Mouse (Mus musculus) lung, embryonic 14.5 days (tissue): ENCODE measurements around the gene Pik3ap1. TPM values are rescaled to one million over a fixed set of nuclear protein-coding genes. Genes with fewer than 3 reads are reported as not detected.
A peak's percentile ranks its signal among the peaks of the same experiment; 100 is the strongest.

Experiments
- ATAC-seq: fragments of 200-750 bp; cut with Nextera tagmentation; 2 replicates; pipeline ENCODE4 v1.8.0; 2017; ENCODE audit warnings: mild to moderate bottlenecking, moderate TSS enrichment, moderate library complexity; ENCODE audit not compliant: insufficient read depth
- DNase-seq: peaks from one replicate; pipeline ENCODE4 v3.0.0-alpha.2; 2015
- H3K27ac ChIP-seq: fragments of 300-500 bp; sonication (generic); 2 replicates; pipeline ENCODE4 v1.5.1; 2014; ENCODE audit warnings: low read depth, mild to moderate bottlenecking, moderate library complexity
- H3K27me3 ChIP-seq: fragments of 300-500 bp; sonication (generic); 2 replicates; pipeline ENCODE4 v1.6.1; 2014; ENCODE audit warnings: low read length, control low read depth; ENCODE audit not compliant: insufficient read depth
- H3K36me3 ChIP-seq: fragments of 300-500 bp; sonication (generic); 2 replicates; pipeline ENCODE4 v1.6.1; 2014; ENCODE audit warnings: control low read depth; ENCODE audit not compliant: insufficient read depth
- H3K4me1 ChIP-seq: fragments of 300-500 bp; sonication (generic); 2 replicates; pipeline ENCODE4 v1.6.1; 2014; ENCODE audit warnings: antibody characterized with exemption, control low read depth; ENCODE audit not compliant: insufficient read depth
- H3K4me2 ChIP-seq: fragments of 300-500 bp; sonication (generic); 2 replicates; pipeline ENCODE4 v1.6.1; 2014; ENCODE audit warnings: mild to moderate bottlenecking
- H3K4me3 ChIP-seq: fragments of 300-500 bp; sonication (generic); 2 replicates; pipeline ENCODE4 v1.5.1; 2014; ENCODE audit warnings: low read depth, low read length
- H3K9ac ChIP-seq: fragments of 300-500 bp; sonication (generic); 2 replicates; pipeline ENCODE4 v1.6.1; 2014
- H3K9me3 ChIP-seq: fragments of 300-500 bp; sonication (generic); 2 replicates; pipeline ENCODE4 v1.6.1; 2016; ENCODE audit warnings: low read depth, low read length, control low read depth
- CTCF ChIP-seq: IDR thresholded peaks from 2 replicates; pipeline ENCODE4 v1.5.1; 2016; ENCODE audit warnings: antibody characterized with exemption, low read depth
- WGBS: fragments of 180-500 bp; shearing (Covaris S2); extraction: QIAGEN DNeasy Blood & Tissue Kit; methylation state at CpG from one replicate; pipeline ENCODE4 v1.1.7; 2014; 5-methylcytosine and 5-hydroxymethylcytosine counted together
- polyA plus RNA-seq: library from polyadenylated mRNA; unstranded; fragments of >200 nt; fragmentation: Nextera tagmentation; extraction: Ambion mirVana; gene quantifications from 2 replicates; pipeline ENCODE4 v1.2.1, GENCODE M21; 2014

Gene Pik3ap1
- polyA plus RNA-seq, 1 experiment from 2014 or later, result 2.7 TPM

GRCm38 (mm10) chr19:41263630-41264295, 121.1 kb downstream of the Pik3ap1 start, which contains the start of gene Tm9sf3:
Tm9sf3 (minus strand) TSS chr19:41263997.
- Histone ChIP-seq H3K27me3 (no peaks in the 10 kb centered on the region), H3K4me2 (peak within 1 kb of the TSS; percentile 60), H3K36me3 (0 out of 2 replicates have a peak, but pooled peaks cover 4% of the 10 kb centered on the region)

GRCm38 (mm10) chr19:41262712-41263629, 121.9 kb downstream of the Pik3ap1 start:
- Histone ChIP-seq H3K36me3 (0 out of 2 replicates have a peak, but pooled peaks cover 4% of the 10 kb centered on the region), H3K27ac (peak overlapping the region; percentile 98), H3K4me2 (peak overlapping the region; percentile 60), H3K4me3 (peak overlapping the region; percentile 93), H3K4me1 (peaks cover 10% of the 10 kb centered on the region; the same call in 1 of the 2 replicates), H3K9ac (peak overlapping the region; percentile 95), H3K27me3 (no peaks in the 10 kb centered on the region), H3K9me3 (no peaks in the 10 kb centered on the region)
- WGBS, result 3% methylated on average over 51 of the region's 51 CpGs
- no peak for TF ChIP-seq CTCF
- DNase-seq, result peak; percentile 75
- ATAC-seq, result peak; percentile 86

More at GRCm38 (mm10) chr19:41263630-41264295, 121.1 kb downstream of the Pik3ap1 start, which contains the start of gene Tm9sf3:
- H3K9ac ChIP-seq, result peak within 1 kb of the TSS; percentile 95
- peak within 1 kb of the TSS; percentile 98 for H3K27ac ChIP-seq
- WGBS, result under 1% methylated on average over 71 of the region's 98 CpGs
- H3K9me3 ChIP-seq, result no peaks in the 10 kb centered on the region
- H3K4me3 ChIP-seq, result peak within 1 kb of the TSS; percentile 93
- ATAC-seq (peak; percentile 91), DNase-seq (peak; percentile 90)
- H3K4me1 ChIP-seq, result peaks cover 10% of the 10 kb centered on the region; the same call in 1 of the 2 replicates
- no peak for TF ChIP-seq CTCF

- DNase-seq (no peak), ATAC-seq (no peak)
- Histone ChIP-seq H3K4me3 (no peak overlapping the region), H3K27me3 (no peaks in the 10 kb centered on the region), H3K4me1 (peaks cover 10% of the 10 kb centered on the region; the same call in 1 of the 2 replicates), H3K27ac (no peak overlapping the region), H3K9me3 (no peaks in the 10 kb centered on the region), H3K9ac (no peak overlapping the region), H3K36me3 (peaks cover 12% of the 10 kb centered on the region; the same call in 1 of the 2 replicates), H3K4me2 (no peak overlapping the region)
- WGBS, result 80% methylated on average over 3 of the region's 3 CpGs
- TF ChIP-seq CTCF, result no peak
These were observed 124.2 kb downstream of the Pik3ap1 start for GRCm38 (mm10) chr19:41260736-41261135.

GRCm38 (mm10) chr19:41259256-41259655, 125.6 kb downstream of the Pik3ap1 start:
- Histone ChIP-seq H3K4me3 (no peak overlapping the region), H3K4me2 (no peak overlapping the region), H3K36me3 (peaks cover 14% of the 10 kb centered on the region; the same call in 1 of the 2 replicates), H3K9me3 (no peaks in the 10 kb centered on the region), H3K4me1 (peaks cover 10% of the 10 kb centered on the region; the same call in 1 of the 2 replicates), H3K27ac (no peak overlapping the region), H3K27me3 (no peaks in the 10 kb centered on the region), H3K9ac (no peak overlapping the region)
- ATAC-seq (no peak), DNase-seq (no peak)
- 77% methylated on average over 6 of the region's 6 CpGs for WGBS
- TF ChIP-seq CTCF, result no peak

GRCm38 (mm10) chr19:41258707-41259106, 126.2 kb downstream of the Pik3ap1 start:
- ATAC-seq (no peak), DNase-seq (peak; percentile 72)
- H3K27ac ChIP-seq, result no peak overlapping the region
- no peak overlapping the region for H3K4me3 ChIP-seq
- no peaks in the 10 kb centered on the region for H3K27me3 ChIP-seq
- no peaks in the 10 kb centered on the region for H3K9me3 ChIP-seq
- no peak overlapping the region for H3K4me2 ChIP-seq
- peak; percentile 56 for TF ChIP-seq CTCF
- H3K36me3 ChIP-seq, result peaks cover 16% of the 10 kb centered on the region; the same call in 1 of the 2 replicates
- peaks cover 10% of the 10 kb centered on the region; the same call in 1 of the 2 replicates for H3K4me1 ChIP-seq
- WGBS, result 30% methylated on average over 2 of the region's 2 CpGs
- H3K9ac ChIP-seq, result no peak overlapping the region

GRCm38 (mm10) chr19:41254584-41254983, 130.3 kb downstream of the Pik3ap1 start:
- ATAC-seq (no peak), DNase-seq (peak; percentile 57)
- H3K4me1 ChIP-seq, result no peaks in the 10 kb centered on the region
- no peaks in the 10 kb centered on the region for H3K27me3 ChIP-seq
- no peak for TF ChIP-seq CTCF
- 64% methylated on average over 5 of the region's 5 CpGs for WGBS
- H3K9me3 ChIP-seq, result no peaks in the 10 kb centered on the region
- H3K36me3 ChIP-seq, result peaks cover 24% of the 10 kb centered on the region; the same call in 1 of the 2 replicates
- no peak overlapping the region for H3K9ac ChIP-seq
- no peak overlapping the region for H3K4me2 ChIP-seq
- H3K27ac ChIP-seq, result no peak overlapping the region
- H3K4me3 ChIP-seq, result no peak overlapping the region
